Mouse (Mus musculus) thymus, adult 2 months (tissue): ENCODE data around the gene Pilra. TPM values are rescaled to one million over a fixed set of nuclear protein-coding genes. Genes with fewer than 3 reads are reported as not detected.
"Not testable (repeated sequence)": the region's sequence is repeated elsewhere in the genome, so short reads cannot be mapped to it uniquely, and the experiment has no call there.

Experiments
- DNase-seq: peaks from one replicate; pipeline ENCODE4 v3.0.0; 2021
- H3K27ac ChIP-seq: fragments of 200-500 bp; 2 replicates; pipeline ENCODE4 v1.5.1; 2012; ENCODE audit warnings: low read length, control low read depth; ENCODE audit not compliant: control insufficient read depth, insufficient read depth
- H3K27me3 ChIP-seq: fragments of 200-500 bp; 2 replicates; pipeline ENCODE4 v1.6.1; 2012; ENCODE audit warnings: mild to moderate bottlenecking, low read length, moderate library complexity, mixed read lengths; ENCODE audit not compliant: control insufficient read depth, insufficient read depth
- H3K36me3 ChIP-seq: fragments of 200-500 bp; 2 replicates; pipeline ENCODE4 v1.6.1; 2012; ENCODE audit warnings: mild to moderate bottlenecking, low read length, moderate library complexity; ENCODE audit not compliant: control insufficient read depth, insufficient read depth
- H3K4me1 ChIP-seq: fragments of 200-500 bp; replicated peaks from 2 replicates; pipeline ENCODE4 v1.6.1; 2012; ENCODE audit warnings: low read length; ENCODE audit not compliant: control insufficient read depth, insufficient read depth
- H3K4me3 ChIP-seq: fragments of 200-500 bp; 2 replicates; pipeline ENCODE4 v1.5.1; 2012; ENCODE audit warnings: mild to moderate bottlenecking, low read length, control low read depth, moderate library complexity; ENCODE audit not compliant: control insufficient read depth, insufficient read depth
- CTCF ChIP-seq: fragments of 200-500 bp; IDR thresholded peaks from 2 replicates; pipeline ENCODE4 v1.5.1; 2012; ENCODE audit warnings: mild to moderate bottlenecking, control low read depth, low read length, moderate library complexity, borderline replicate concordance; ENCODE audit not compliant: control insufficient read depth, poor library complexity, insufficient read depth; ENCODE audit errors: extremely low read depth
- POLR2A ChIP-seq: fragments of 200-500 bp; IDR thresholded peaks from 2 replicates; pipeline ENCODE4 v1.6.1; 2012; ENCODE audit warnings: mild to moderate bottlenecking, low read length, control low read depth, moderate library complexity; ENCODE audit not compliant: control insufficient read depth, poor library complexity, insufficient read depth; ENCODE audit errors: extremely low read depth
- WGBS: fragments of 180-500 bp; shearing (Covaris S2); methylation state at CpG from one replicate; pipeline ENCODE4 v1.1.7; 2018; 5-methylcytosine and 5-hydroxymethylcytosine counted together
- polyA plus RNA-seq: library from polyadenylated mRNA; depleted of rRNA; stranded (reverse); fragments of >200 nt; gene quantifications from 2 replicates; pipeline ENCODE4 v1.2.3, GENCODE M21; 2012; rRNA removed

The Pilra gene
- 7.2 and 13.5 TPM in 2 replicates for polyA plus RNA-seq

DNA sequence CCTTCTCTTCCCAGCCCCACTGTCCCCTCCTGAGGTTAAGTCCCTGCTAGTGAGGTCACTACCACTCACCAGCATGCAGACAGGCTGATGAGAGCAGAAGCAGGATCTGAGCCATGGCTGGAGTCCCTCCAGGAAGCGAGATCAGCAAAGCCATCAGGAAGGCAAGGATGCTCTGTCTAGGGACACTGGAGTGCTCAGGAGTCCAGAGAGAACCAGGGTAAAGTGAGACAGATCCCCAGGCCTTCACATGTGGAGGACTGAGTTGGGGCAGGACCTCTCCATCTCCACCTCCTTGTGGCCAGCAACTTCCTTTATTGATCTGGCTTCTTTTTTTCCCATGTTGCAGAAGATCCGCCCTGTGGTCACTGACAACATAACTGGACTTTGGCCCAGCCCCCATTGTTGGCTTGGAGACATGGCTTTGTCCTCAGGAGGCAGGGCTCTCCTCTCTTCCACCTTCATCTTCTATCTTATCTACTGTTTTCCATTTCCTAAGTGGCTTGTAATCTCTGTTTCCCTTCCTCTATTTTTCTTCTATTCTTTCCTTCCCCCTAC, at the start of gene Pilra:
Gene Pilra, minus strand, starts transcription at position 316 of the 555 bp plus-strand sequence.
- DNase-seq, H3K4me1 ChIP-seq, H3K4me3 ChIP-seq, H3K27ac ChIP-seq, H3K36me3 ChIP-seq, H3K27me3 ChIP-seq: not testable (repeated sequence)
- WGBS = 67% methylated on average over 2 of the region's 2 CpGs

GRCm38 (mm10) chr5:137883345-137883744, 47.3 kb upstream of the Pilra start:
- Histone ChIP-seq H3K4me3 (no peak overlapping the region), H3K4me1 (no peaks in the 10 kb centered on the region), H3K27me3 (no peaks in the 10 kb centered on the region), H3K36me3 (no peaks in the 10 kb centered on the region), H3K27ac (no peak overlapping the region)
- 69% methylated on average over 3 of the region's 3 CpGs for WGBS
- TF ChIP-seq POLR2A (no peak), CTCF (no peak)
- no peak for DNase-seq

GRCm38 (mm10) chr5:137882922-137883321, 46.8 kb upstream of the Pilra start:
- Histone ChIP-seq H3K4me1 (no peaks in the 10 kb centered on the region), H3K36me3 (no peaks in the 10 kb centered on the region), H3K4me3 (no peak overlapping the region), H3K27ac (no peak overlapping the region), H3K27me3 (no peaks in the 10 kb centered on the region)
- WGBS = 18% methylated on average over 4 of the region's 4 CpGs
- no peak for TF ChIP-seq POLR2A
- no peak for TF ChIP-seq CTCF
- DNase-seq = no peak

GRCm38 (mm10) chr5:137877860-137878259, 41.8 kb upstream of the Pilra start:
- no peaks in the 10 kb centered on the region for H3K27me3 ChIP-seq
- WGBS = 52% methylated on average over 2 of the region's 2 CpGs
- H3K4me3 ChIP-seq = no peak overlapping the region
- no peaks in the 10 kb centered on the region for H3K4me1 ChIP-seq
- no peaks in the 10 kb centered on the region for H3K36me3 ChIP-seq
- H3K27ac ChIP-seq = no peak overlapping the region
- DNase-seq = peak; percentile 30
- TF ChIP-seq CTCF (no peak), POLR2A (no peak)

- Histone ChIP-seq H3K4me3 (no peak overlapping the region), H3K4me1 (no peaks in the 10 kb centered on the region), H3K27me3 (no peaks in the 10 kb centered on the region), H3K36me3 (no peaks in the 10 kb centered on the region), H3K27ac (no peak overlapping the region)
- no peak for DNase-seq
- no peak for TF ChIP-seq POLR2A
- no peak for TF ChIP-seq CTCF
- 92% methylated on average over 2 of the region's 2 CpGs for WGBS
Observed at GRCm38 (mm10) chr5:137875054-137875453, 39.0 kb upstream of the Pilra start.

DNA sequence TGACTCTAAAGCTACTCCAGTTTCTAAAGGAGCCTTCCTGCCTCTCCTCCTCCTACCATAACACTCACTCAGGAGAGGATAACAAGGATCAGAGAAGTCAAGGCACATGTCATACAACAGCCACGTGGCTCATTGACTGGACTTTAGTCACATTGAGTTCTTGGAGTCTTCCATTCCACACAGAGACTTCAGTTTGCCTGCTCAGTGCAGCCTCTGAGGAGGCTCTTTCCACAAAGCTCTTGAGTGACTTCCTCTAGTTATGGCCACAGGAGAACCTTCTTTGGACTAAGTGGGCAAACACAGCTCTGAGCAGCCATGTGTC, 36.3 kb upstream of the Pilra start:
- H3K4me1 ChIP-seq, H3K27ac ChIP-seq, H3K27me3 ChIP-seq, H3K4me3 ChIP-seq, H3K36me3 ChIP-seq, DNase-seq: not testable (repeated sequence)
- WGBS = 44% methylated on average over 1 of the region's 1 CpGs

GRCm38 (mm10) chr5:137871644-137872380, 35.7 kb upstream of the Pilra start, which contains the start of gene Pilrb2:
Gene Pilrb2 (minus strand): TSS chr5:137871815.
- not testable (repeated sequence) for DNase-seq, H3K36me3 ChIP-seq, H3K4me1 ChIP-seq, H3K27ac ChIP-seq, H3K4me3 ChIP-seq, H3K27me3 ChIP-seq
- WGBS = 44% methylated on average over 3 of the region's 3 CpGs

DNA sequence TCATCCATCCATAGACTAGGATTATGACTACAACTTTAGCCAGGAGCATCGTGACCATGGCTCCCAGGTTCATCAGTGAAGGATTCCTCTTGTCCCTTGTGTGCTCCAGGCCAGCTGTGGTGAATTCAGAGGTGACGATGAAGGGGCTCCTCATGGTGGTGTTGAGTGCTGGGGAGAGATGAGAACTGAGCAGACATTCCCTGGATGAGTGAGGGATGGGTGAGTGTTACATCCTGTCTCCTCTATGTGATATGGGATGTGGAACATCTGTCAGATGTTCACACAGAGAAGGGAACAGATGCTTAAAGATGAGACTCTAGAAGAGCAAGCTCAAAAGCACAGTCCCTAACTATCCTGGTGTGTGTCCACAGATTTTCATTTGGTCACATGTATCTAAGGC, 32.5 kb upstream of the Pilra start:
- 92% methylated on average over 2 of the region's 2 CpGs for WGBS
- H3K36me3 ChIP-seq, H3K4me1 ChIP-seq, DNase-seq, H3K4me3 ChIP-seq, H3K27ac ChIP-seq, H3K27me3 ChIP-seq: not testable (repeated sequence)

- DNase-seq, H3K4me1 ChIP-seq, H3K36me3 ChIP-seq, H3K4me3 ChIP-seq, H3K27me3 ChIP-seq, H3K27ac ChIP-seq: not testable (repeated sequence)
- 95% methylated on average over 1 of the region's 1 CpGs for WGBS
Observed at GRCm38 (mm10) chr5:137864008-137864407, 27.9 kb upstream of the Pilra start.
